Mouse (Mus musculus) thymus, postnatal 14 days (tissue): ENCODE results near the gene Prdm10.

Experiments used
- DNase-seq: peaks from one replicate; pipeline ENCODE4 v3.0.0; 2021

Gene Prdm10

DNA sequence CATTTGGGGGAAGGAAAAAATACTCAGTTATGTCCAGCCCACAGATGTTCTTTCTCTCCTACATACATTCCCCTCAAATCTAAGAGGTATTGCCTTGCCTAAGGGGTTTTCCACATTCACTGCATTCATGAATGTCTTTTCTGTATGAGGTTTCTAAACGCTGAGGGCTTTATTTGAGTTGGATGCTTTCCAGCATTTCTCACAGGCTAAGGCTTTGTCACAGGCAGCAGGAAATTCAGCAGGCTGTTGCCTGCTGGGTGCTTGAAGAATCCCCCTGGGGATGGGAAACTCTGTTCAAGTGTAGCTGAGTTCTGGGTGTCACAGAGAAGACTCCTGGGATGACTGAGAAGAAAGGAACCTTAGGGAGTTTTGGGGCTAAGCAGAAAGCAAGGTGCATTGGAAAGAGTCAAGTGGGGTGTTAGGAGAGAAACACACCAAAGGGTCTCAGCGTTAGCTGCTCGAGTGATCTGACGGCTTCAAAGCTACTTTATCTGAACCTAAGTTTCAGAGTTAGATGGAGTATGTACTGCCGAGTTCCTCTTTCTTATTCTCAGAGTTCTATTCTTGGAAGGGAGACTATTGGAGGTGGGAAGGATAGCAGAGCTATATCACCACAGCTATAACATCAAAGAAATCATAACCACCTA is 14.2 kb upstream of the Prdm10 start:
- no peak for DNase-seq

DNA sequence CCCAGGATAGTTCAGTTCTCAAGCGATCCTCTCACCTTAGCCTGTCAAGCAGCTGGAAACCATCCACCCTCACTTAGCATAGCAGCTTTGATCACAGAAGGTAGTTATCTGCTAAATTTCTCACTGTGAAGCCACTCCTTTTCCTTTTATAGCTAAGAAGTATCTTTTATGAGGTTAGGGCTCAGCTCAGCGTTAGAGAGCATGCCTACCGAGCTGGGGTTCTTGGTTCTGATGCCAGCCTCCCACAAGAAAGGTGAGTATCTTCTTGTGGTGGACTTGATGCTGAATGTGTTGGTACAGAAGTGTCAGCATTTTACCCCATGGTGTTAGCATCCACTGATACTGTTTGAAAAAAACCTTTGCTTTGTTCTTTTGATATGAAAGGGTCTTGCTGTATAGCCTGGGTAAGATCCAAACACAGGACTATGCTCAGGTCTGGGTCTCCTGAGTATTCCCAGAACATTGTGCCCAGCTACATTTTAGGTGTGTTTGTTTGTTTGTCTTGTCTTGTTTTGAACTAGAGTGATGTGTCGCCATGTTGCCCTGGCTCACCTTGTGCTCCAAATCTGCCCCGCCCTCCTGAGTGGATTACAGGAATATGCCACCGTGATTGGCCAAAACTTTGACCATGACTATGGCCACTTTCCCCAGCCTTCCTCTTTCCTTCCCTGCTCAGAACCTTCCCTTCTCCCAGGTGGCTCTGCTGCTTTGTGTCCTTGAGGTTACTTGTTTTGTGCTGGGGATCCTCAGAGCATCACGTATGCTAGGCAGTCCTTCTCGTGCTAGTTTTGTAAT is 8.9 kb upstream of the Prdm10 start:
- DNase-seq, result peak; percentile 20

DNA sequence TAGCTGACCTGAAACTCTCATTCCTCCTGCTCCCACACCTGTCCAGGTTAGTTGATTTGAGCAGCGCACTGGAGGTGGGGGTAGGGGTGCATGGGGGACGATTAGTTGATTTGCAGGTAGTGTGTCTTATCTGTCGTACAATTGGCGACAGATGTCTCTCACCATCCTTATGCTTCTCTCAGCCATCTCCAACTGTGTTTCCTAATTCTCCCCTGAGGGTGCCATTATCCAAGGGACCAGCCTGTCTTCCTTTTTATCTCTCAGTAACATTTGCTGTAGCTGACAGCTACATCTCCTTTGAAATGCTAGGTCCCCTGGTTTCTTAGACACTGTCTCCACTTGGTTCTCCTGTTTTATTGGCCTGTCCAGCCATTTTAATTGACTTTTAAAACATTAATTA is 8.2 kb upstream of the Prdm10 start:
- no peak for DNase-seq

DNA sequence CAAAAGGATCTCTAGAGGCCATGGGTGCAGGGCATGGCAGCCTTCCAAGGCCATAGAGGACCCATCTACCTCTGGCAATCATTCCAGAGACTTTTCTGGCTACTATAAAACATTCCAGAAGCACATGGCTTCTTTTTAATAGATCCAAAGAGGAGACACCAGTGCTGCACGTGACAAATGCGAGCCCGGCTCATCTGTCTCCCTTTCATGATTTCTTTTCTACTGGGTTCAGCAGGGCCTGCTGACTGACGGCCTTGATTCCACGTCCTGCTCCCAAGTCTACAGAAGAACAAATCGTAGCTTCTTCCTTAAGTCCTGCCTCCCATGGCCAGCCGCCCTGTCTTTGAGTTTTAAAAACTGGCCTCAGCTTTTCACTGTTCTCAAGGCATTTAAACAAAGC is 1.7 kb upstream of the Prdm10 start:
- DNase-seq, result no peak

DNA sequence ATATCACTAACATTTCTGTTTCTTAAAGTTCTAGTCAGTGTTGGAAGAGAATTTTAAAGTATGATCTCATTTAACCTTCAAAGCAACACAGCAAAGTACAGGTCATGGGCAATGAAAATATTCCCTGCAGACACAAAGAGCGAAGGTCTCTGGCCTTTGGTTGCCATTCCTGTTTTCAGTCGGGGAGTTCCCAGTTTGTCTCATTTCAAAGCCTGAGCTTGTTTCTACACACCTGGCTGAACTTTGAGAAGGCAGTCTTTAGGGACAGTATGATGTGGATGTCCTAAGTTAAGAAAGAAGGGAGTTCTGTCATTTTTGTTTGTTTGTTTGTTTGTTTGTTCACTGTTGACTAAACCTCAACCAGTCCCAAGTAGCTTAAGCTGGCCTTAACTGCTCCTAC is 1.0 kb upstream of the Prdm10 start:
- no peak for DNase-seq

DNA sequence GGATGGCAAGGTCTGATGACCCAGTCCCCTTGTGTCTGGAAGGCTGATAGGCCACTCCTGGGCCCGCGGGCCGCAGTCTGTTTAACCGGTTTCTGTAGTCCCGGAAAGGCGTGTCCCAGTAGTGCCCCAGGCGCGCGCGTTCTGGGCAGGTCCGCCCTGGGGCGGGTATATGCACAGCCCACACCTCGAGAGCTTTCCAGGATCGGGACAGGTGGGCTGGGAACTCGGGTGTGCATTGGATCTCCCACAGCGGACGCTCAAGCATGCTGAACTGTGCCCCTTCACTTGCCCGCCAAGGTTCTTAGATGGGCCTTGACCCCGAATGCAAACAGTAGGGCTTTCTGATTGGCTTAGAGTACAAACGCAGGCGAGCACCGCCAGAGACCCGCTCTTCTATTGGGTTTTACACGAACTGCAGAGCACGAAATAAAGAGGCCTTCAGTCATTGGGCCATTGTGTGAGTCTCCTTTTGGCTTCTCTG is 413 bp upstream of the Prdm10 start:
- peak; percentile 77 for DNase-seq

DNA sequence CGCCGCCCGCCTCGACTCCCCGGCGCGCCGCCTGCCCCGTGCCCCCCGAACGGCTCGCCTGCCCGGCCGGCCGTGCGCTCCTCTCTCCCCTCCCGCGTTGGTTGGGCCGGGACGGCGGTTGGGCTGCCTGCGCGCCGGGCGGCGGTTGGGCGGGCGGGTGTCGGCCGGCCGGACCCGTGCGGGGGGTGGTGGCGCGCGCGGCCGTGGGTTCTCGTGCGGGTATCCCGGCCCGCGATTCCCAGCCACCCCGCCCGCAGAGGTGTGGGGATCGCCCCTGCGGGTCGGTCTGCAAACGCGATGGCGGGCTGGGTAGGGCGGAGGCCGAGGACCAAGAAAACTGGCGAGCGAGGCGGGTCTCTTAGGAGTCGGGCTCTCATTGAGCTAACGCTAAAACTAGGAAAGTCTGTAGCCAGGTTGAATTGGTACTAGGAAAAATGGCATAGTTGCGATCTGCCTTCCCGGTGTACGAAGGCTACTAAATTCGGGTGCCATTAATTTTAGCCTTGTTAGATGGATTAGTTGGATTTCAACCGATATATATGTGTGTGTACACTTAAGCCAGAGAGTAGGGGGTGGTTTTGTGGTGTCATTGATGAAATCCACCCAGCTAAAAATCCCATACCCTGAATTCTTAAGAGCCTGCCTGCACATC is 799 bp downstream of the Prdm10 start:
- no peak for DNase-seq

DNA sequence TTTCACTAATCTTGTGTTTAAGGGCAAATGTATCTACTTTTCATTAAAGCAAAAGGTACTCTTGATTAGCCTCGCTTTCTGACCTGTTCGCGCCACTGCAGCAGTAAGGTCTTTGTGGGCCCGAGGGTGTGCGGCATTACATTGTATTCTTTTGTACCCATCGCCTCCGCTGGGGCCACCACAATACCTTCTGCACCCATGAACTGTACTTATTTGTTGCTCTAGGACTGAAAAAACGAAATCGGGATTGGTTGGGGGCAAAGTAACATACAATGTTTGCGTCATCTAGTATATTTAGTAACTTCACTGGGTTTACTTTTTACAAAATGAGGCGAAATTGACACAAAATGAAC is 1.3 kb downstream of the Prdm10 start:
- DNase-seq, result peak; percentile 54

DNA sequence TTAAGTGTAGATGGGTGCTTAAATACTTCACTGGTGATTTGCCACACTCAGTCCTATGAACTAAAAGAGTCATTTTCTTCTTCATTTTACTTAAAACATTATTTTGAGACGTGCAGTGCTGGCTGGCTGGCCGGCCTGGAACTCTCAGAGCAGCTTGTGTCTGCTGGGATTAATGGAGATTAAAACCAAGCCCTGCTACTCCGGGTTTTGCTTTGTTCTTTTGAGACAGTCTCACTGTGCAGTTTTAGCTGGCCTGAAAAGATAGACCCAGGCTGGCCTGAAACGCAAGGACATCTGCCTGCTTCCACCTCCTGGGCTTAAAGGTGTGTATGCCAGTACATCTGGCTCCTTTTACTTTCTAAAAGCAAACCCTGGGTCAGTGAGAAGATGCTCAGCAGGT is 2.2 kb downstream of the Prdm10 start:
- DNase-seq, result no peak

DNA sequence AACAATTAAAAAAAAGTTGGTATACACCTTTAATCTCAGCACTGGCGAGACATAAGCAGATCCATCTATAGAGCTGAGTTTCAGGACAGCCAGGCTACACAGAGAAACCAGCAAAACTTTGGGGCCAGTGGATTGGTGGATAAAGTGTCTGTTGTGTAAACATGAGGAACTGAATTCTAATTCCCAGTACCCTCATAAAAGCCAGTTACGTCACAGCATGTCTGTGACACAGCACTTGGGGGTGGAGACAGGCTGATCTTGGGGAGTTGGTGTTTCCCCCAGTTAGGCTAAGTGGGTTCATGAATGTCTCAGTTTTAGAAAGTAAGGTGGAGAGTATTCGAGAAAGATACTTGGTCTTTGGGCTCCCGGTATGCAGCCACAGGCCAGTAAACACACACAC is 2.7 kb downstream of the Prdm10 start:
- DNase-seq, result no peak

DNA sequence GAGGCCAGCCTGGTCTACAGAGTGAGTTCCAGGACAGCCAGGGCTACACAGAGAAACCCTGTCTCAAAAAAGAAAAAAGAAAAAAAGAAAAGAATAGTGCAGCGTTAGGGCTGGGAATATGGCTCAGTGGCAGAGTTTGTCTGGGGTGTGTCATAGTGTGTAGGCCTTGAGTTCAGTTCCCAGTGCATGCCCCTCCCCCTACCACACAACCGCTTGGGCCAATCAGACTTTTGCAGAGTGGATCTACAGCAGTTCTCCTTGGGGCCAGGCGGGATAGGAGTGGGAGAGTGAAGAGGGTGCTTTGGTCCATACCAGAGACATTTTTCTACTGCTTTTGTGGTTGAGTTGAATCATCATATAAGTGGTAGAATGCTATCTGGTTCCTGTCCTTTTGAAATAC is 3.6 kb downstream of the Prdm10 start:
- DNase-seq, result no peak

DNA sequence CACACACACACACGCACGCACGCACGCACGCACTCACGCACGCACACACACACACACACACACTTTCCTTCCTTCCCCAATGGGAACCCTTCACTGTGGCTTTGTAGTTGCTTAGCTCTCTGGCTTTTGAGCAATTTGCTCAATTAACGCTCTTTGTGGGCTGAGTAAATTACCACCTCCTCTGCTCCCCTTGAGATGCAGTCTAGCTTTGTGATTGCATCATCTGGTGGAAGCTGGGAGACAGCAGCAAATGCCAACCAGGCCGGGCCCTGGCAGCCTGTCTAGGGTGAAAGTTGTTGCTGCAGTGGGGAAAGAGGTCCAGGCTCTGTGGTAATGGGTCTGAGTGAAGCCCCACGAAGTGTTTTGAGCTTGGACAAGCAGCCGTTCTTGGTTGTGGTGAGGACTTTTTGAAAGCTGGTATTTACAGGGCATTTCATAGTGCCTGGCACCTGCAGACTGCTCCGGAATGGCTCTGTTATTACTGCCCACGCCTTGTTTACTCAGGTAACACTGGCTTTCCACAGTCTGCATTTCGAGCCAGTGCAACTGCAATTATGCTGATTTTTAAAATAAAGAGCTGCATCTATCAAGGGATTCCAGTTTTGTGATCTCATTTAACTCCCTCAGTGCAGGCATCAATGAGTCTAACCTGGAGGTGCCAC is 10.0 kb downstream of the Prdm10 start:
- DNase-seq, result peak; percentile 20

DNA sequence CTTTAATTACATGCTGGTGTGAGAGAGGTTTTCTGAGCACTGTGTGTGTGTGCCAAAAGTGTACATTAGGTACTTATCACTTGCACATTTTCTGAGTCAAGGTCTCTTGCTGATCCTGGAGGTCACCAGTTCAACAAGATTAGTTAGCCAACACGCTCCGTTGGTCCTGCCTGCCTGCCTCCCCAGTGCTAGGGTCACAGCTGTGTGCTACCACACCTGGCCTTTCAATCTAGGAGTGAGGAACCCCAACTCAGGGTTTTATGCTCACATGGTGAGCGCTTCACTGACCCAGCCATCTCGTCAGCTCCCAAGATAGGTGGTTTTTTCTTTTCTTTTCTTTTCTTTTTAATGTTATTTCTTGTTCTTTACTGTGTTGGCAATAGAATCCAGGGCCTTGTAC is 11.6 kb downstream of the Prdm10 start:
- DNase-seq, result no peak

DNA sequence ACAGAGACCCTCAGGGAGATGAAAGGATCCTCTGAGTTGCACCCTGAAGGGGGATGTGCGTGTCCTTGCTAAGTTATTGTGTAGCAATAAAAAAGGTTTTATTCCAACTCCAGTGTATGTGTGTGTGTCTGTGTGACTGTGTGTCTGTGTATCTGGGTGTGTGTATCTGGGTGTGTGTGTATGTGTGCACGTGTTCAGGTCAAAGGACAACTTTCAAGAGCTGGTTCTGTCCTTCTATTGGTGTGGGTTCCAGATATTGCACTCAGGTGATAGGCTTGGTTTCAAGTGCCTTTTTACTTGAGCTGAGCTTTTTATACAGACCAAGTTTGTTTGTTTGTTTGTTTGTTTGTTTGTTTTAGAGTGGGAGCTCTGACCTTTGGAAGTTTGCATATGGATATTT is 12.9 kb downstream of the Prdm10 start:
- no peak for DNase-seq

DNA sequence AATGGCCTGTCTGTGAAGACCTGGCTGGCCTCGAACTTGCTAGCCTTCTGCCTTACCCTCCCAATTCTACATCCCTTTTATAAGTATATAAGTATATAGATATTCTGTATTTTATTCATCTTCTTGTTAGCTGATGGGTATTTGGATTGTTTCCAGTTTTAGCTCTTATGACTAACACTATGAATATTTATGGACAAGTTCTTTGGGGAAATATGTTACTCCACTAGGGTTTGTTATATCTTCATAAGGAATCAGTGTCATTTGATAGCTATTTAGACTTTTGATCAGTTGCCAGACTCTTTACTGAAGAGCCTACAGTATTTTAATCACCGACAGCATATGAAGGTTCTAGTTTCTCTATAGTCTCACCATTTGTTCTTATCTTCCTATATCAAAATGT is 15.0 kb downstream of the Prdm10 start:
- DNase-seq, result no peak

DNA sequence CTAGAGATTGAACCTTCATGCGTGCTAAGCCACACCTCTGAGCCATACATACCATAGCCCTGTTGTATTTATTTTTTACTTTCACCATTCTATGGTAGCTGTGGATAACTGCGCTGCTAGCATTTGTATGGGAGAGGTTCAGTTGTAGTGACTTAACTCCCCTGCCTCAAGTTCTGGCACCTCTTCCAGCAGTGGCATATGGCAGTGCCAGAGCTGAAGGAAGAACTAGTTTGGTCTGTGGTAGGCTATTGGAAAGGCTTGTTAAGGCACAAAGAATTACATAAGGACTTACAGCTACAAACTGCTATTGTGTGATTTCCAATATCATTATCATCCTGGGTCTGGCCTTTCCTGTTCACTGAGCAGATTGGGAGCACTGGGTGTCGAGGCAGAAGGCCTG is 16.0 kb downstream of the Prdm10 start:
- no peak for DNase-seq

DNA sequence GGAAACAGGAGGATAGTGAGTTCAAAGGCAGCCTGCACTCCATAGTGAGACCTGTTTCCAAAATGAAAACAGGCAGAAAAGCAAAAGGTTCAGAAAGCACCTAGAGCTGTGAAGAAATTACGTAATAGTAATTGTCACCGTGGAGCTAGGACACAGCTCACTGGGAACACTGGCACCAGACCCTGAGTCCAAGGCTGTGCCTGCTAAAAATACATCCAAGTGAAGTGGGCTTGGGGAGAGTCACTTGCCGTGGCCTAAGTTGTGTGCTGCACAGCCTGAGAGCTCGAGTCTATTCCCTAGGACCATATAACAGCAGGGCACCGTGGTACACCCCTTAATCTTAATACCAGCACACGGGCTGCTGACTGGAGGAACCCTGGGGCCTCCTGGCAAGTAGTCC is 18.4 kb downstream of the Prdm10 start:
- DNase-seq, result no peak

DNA sequence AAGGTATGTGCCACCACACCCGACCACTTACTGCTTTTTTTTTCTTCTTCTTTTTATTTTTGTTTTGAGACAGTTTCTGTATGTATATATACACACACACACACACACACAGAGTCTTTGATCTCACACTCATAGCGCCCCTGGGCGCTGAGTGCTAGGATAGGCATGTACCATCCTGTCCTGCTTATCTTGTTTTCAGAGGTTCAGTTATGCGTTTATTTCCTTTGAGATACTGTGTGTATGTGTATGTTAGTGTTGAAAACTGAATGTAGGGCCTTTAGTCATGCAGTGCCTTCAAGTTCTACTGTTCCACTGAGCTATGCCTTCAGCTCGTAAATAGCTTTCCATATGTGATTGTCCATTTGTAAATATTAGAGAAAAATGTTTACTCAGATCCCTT is 20.2 kb downstream of the Prdm10 start:
- peak; percentile 20 for DNase-seq

DNA sequence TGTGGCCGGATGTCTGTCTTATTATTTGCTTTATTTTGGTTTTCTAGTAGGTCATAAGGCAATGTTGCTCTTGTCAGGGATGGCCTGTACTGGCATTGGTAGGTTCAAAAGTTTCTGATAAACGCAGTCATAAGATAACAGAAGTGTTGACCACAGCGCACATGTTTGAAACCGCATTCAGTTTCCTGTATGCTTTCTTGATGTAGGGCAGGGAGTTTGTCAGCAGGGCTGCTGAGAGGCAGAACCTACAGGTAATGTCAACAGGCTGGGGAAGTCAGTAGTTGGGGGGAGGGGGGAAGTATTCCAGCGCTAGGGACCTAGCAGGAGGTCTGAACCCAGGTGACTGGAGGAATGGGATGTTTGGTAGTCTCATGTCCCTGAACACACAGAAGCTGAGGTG is 20.8 kb downstream of the Prdm10 start:
- peak; percentile 63 for DNase-seq

DNA sequence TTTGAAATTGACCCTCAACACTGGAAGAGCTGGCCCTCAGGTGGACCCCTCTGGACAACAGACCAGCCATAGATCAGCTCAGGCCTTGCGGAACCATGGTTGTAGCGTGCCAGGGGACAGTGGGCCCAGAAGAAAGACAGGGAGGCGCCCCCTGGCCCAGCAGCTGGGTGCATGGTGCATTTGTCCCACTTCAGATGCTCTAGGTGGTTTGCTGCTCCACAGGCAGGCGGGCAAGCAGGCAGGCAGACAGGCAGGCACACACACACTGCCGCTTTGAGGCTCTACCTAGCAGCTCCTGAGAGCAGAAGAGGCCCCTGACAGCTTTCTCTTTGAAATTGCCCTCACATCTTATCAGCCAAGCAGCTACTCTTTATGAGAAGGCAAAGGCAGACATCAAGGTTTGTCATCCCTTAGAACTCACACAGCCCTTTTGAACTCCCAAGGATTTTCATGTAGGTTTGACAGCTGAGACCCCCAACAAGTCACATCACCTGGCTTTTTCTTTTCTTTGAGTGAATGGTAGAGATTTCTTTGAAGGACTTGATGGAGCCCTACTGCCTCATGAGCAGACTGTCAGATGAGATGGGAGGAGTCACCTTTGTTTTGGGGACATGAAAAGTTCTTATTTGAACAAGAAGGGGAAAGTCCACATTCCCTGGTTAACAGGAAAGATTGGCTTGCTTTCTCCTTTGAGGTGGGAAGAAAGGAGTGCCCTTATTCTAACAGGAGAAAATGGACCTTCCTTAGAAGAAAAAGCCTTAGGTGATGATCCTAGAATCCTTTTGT is 21.4 kb downstream of the Prdm10 start:
- peak; percentile 73 for DNase-seq

DNA sequence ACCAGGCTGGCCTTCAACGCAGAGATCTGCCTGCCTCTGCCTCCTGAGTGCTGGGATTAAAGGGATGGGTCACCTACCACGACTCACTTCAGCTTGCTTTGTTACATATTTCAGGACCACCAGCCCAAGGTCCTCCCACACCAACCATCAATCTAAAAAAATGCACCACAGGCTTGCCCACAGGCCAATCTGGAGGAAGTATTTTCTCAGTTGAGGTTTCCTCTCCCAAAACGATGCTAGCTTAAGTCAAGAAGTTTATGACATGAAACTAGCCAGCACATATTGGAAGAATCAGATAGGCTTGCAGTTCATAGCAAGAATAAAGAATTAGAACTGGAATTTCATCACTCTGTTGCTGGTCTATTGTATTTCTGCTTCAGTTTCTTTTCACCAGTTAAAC is 24.0 kb downstream of the Prdm10 start:
- no peak for DNase-seq

DNA sequence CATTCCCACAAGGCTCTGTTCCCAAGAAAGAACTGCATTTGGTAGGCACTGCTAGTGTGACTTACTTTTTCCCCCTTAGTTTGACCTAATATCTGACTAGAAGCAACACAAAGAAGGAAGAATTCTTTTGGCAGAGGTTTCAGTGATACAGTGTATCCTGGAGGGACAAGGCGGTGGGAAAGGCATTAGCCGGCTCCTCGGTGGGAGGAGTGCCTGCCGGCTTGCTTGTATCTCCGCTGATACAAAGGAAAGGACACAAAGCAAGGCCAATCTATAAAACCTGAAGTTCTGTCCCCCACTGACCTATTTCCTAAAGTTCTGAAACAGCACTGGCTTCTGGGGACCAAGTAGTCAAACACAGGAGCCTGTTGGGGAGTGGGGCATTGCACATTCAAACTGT is 24.8 kb downstream of the Prdm10 start:
- no peak for DNase-seq

DNA sequence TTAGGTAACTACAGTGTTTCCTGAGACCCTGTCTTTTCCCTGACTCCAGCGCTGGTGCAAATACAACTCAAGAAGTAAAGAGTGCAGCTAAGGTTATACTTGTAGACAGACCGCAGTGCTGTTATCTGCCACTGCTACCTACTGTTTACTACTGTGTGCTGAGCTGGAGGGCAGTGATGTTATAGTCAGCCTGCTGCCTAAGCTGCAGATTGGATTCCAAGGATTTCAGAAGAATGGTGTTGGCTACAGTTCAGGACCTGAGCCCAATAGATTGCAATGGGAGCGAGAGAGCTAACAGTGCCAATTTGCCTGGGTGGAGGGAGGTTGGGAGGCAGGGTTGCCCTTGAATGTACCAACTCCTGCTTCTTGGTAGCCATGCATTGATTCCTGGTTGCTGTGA is 25.5 kb downstream of the Prdm10 start:
- DNase-seq, result no peak
